Mouse (Mus musculus) brain, embryonic 14.5 days (tissue): ENCODE data around the gene Unc13a.

ENCODE experiments used
- CTCF ChIP-seq: fragments of 200-500 bp; IDR thresholded peaks from 2 replicates; pipeline ENCODE4 v1.5.1; 2012; ENCODE audit warnings: inconsistent platforms, mild to moderate bottlenecking, moderate library complexity, borderline replicate concordance; ENCODE audit not compliant: insufficient read depth, insufficient read length; ENCODE audit errors: extremely low read depth
- POLR2A ChIP-seq: fragments of 200-500 bp; IDR thresholded peaks from 2 replicates; pipeline ENCODE4 v1.6.1; 2012; ENCODE audit warnings: mild to moderate bottlenecking, inconsistent platforms, borderline replicate concordance; ENCODE audit not compliant: poor library complexity, insufficient read depth, insufficient read length, severe bottlenecking; ENCODE audit errors: extremely low read depth

DNA sequence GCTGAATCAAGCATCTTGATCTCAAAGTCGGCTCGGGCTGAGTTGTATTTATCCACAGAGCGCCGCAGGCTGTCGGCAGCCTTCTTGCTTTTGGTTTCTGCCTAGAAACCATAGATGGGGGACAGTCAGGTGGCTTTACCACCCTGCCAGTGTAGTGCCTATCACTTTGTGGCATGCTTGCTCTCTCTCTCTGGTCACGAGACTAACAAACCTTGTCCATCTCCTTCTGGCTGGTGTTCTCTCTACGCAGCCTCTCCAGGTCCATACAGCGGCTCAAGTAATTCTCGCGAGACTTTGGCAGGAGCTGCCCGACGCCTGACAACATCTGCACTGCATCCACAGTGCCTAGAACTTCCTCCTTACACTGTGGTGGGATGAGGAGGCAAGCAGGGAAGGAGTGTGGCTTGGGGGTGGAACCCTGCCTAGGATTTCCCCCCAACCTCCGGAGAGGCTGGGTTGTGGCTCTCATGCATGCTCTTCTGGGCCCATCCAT is 45.0 kb upstream of the Unc13a start:
- TF ChIP-seq POLR2A (no peak), CTCF (no peak)
